Mouse (Mus musculus): ENCODE measurements at regions not wholly inside any gene's neighbourhood (a gene's known extent, or its start where the extent isn't known, plus 50 kb on each side); places are given as distances from the start of the nearest gene placed in this dataset.

- TF ChIP-seq CTCF (IDR thresholded peaks at IDR 0.05; ENCODE audit: low read depth) (no peak), EP300 (IDR thresholded peaks at IDR 0.05; ENCODE audit: low read depth) (no peak)
Measured at GRCm38 (mm10) chr19:52624310-52624709, 360.2 kb downstream of the Ins1 start.
